Mouse (Mus musculus) bone marrow, adult 2 months (tissue): ENCODE data around the gene Aco2. TPM values are rescaled to one million over a fixed set of nuclear protein-coding genes. Genes with fewer than 3 reads are reported as not detected.

Source experiments
- H3K27ac ChIP-seq: fragments of 200-500 bp; 2 replicates; pipeline ENCODE4 v1.5.1; 2012; ENCODE audit warnings: low read depth, mild to moderate bottlenecking, control low read depth, inconsistent platforms, low read length; ENCODE audit not compliant: control insufficient read depth, poor library complexity, insufficient read depth
- H3K4me1 ChIP-seq: fragments of 200-500 bp; 2 replicates; pipeline ENCODE4 v1.6.1; 2011; ENCODE audit warnings: low read length; ENCODE audit not compliant: control insufficient read depth, insufficient read depth
- H3K4me3 ChIP-seq: fragments of 200-500 bp; replicated peaks from 2 replicates; pipeline ENCODE3; 2011; ENCODE audit warnings: mild to moderate bottlenecking, low read depth, low read length, control low read depth; ENCODE audit not compliant: control insufficient read depth
- CTCF ChIP-seq: fragments of 200-500 bp; IDR thresholded peaks from 2 replicates; pipeline ENCODE4 v1.5.1; 2011; ENCODE audit warnings: low read length, control low read depth; ENCODE audit not compliant: control insufficient read depth, insufficient read depth
- POLR2A ChIP-seq: fragments of 200-500 bp; IDR thresholded peaks from 2 replicates; pipeline ENCODE4 v1.6.1; 2011; ENCODE audit warnings: low read depth, mild to moderate bottlenecking, control low read depth, low read length, borderline replicate concordance; ENCODE audit not compliant: control insufficient read depth
- WGBS: fragments of 180-500 bp; shearing (Covaris S2); methylation state at CpG from one replicate; pipeline ENCODE4 v1.1.7; 2018; 5-methylcytosine and 5-hydroxymethylcytosine counted together
- polyA plus RNA-seq: library from polyadenylated mRNA; stranded (reverse); fragments of >200 nt; gene quantifications from 2 replicates; pipeline ENCODE4 v1.2.4, GENCODE M21; 2011; ENCODE audit warnings: low replicate concordance; ENCODE audit not compliant: missing spikeins, insufficient read depth, insufficient read length

Gene Aco2
- polyA plus RNA-seq, 1 experiment = 71.1 TPM

DNA sequence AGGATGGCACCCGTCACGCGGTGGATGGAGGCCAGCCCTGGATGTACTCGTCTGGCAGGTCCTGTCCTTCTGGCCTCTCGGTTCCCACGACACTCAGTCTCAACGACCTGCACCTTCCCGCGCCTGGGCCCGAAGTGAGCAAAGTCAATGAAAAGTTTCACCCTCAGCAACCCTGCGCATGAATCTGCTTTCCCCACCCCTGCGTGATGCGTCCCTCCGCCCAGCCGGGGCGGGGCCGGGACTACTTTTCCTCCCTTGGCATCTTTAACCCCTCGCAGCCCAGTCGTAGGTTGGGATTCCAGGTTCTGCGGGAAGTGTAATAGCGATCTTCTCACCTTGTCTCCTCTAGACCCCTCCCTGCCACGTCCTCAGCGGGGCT lies 14.0 kb upstream of the Aco2 start:
- Histone ChIP-seq H3K4me3 (peak overlapping the region; percentile 93), H3K27ac (peak overlapping the region; percentile 94), H3K4me1 (peaks cover 2% of the 10 kb centered on the region; the same call in 1 of the 2 replicates)
- WGBS = under 1% methylated on average over 23 of the region's 23 CpGs
- TF ChIP-seq CTCF = peak; percentile 8; the same call in 1 of the 2 replicates
- TF ChIP-seq POLR2A = peak; percentile 100

DNA sequence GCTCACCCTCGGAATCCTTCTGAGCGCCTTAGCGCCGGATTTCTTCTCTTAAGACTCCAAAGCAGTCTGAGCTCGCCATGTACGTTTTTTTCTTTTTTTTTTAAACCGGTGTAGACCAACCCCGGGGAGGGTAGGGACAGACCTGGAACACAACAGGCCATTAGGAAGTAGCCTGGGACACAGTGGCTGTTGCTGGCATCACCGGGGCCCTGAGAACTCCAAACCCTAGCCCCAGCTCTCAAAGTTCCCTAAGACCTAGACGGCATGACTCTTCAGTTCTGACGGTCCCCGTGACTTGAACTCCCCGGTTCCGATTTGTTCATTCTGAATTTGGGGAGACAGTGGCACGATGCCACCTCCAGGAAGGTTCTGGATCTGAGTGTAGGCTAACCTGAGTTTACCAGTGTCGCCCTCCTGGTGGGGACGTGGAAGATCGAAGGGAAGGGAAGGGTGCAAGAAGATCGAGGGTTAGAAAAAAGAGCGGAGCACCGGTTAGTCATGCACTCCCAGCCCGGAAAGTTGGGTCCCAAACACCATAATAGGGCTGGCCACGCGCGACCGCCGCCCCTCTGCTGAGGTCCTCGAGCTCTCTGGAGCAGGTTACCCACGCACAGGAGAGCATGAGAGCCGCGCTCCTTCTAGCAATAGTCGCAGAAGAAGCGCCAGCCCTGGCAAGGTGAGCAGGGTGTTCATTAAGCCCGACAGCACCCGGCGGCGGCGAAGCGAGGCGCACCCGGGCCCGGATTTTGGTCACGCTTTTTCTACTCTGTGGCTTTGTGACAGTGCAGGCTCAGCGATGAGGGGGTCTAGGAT lies 13.4 kb upstream of the Aco2 start, which contains the start of gene Tob2:
Gene Tob2 (minus strand): TSS at position 280 of the 813 bp plus-strand sequence.
- peaks cover 2% of the 10 kb centered on the region; the same call in 1 of the 2 replicates for H3K4me1 ChIP-seq
- H3K4me3 ChIP-seq = peak within 1 kb of the TSS; percentile 93
- no peak for TF ChIP-seq CTCF
- peak; percentile 47; the same call in 1 of the 2 replicates for TF ChIP-seq POLR2A
- under 1% methylated on average over 44 of the region's 44 CpGs for WGBS
- peak within 1 kb of the TSS; percentile 94 for H3K27ac ChIP-seq

DNA sequence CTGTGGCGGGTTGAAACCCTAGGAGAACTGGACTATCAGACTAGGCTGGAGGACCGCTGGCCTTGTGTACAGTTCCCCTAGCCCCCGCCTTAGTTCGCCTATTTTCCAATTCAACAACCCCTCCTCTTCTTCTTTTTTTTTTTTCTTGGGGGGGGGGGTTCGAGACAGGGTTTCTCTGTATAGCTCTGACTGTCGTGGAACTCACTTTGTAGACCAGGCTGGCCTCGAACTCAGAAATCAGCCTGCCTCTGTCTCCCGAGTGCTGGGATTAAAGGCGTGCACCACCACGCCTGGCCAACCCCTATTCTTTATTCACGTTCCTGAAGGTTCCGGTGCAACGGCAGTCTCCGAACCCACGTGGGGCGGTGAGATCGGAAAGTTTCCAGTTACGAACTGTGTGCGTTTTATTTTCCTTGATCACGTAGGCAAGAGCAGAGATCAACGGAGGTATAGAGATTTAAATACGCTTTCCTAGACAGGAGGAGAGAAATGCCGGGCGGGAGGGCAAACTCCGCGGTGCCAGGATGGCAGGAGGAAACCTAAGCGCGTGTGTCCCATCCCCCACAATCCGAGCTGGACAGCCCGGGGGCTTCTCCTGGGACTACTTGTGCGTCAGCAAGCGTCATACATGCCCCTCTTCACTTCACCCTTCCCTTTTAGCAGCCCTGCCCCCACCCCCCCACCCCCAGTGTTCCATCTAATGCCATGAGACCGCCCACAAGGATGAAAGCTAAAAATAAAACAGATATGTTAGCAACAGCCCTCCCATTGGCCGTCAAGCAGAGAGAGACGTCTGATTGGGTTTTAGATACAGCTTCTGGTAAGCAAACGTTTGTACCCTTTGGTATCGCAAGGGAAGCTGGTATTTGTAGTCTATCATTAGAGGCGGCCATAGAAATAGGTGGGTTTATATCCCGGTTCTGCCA lies 12.5 kb upstream of the Aco2 start:
- peak overlapping the region; percentile 93 for H3K4me3 ChIP-seq
- peak overlapping the region; percentile 94 for H3K27ac ChIP-seq
- under 1% methylated on average over 39 of the region's 39 CpGs for WGBS
- peak; percentile 35; the same call in 1 of the 2 replicates for TF ChIP-seq POLR2A
- TF ChIP-seq CTCF = no peak
- H3K4me1 ChIP-seq = peaks cover 2% of the 10 kb centered on the region; the same call in 1 of the 2 replicates

DNA sequence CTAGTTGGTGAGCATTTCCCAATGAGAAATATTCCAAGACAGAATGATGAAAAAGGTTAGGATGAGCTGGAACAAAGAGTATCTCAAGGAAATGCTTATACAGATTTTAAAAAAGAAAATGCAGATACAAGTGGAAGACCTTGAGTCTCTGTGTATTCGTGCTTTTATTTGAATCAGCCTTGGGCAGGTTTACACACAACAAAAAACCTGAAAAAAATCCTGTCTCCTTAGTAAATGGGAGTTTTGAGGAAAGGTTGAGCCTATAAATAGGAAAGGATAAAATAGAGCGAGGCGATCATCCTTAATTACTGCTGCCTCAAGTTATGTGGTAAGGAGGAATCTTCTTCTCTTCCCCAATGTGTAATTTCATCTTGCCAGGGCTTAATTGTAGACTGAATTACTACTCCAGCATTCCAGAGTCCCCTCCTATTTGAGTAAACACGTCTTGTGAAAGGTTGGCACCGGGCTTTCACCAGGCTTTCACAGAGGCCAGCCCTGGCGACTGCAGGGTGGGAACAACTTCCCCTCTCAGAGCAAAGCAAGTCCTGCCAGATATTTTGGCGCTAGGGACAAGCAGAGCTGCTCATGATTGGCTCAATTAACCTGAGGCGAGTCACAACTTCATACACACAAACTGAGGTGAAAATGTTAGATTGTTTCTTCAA lies 11.5 kb upstream of the Aco2 start:
- no peak for TF ChIP-seq CTCF
- no peak for TF ChIP-seq POLR2A
- Histone ChIP-seq H3K27ac (peak overlapping the region; percentile 29), H3K4me3 (no peak overlapping the region), H3K4me1 (no peaks in the 10 kb centered on the region; the same call in 1 of the 2 replicates)
- WGBS = 21% methylated on average over 8 of the region's 8 CpGs

DNA sequence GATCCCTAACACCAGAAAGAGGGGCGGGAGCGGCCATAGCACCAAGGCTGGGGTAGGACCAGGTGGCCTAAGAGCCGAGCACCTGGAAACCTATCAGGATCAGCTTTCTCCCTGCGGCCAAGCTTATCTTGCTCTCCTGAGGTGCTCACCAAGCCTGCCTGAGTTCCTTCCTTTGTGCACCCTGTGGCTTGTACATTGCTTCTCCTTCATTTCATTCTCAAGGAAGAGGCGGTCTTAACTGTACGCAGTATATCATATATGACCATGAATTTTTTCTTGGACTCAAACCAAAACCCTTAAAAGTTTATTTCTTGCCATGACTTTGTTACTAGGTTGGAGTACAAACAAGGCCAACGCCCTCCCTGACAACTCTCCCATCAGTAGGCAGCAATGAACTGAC lies 7.9 kb upstream of the Aco2 start:
- Histone ChIP-seq H3K4me3 (no peak overlapping the region), H3K27ac (no peak overlapping the region), H3K4me1 (no peaks in the 10 kb centered on the region; the same call in 1 of the 2 replicates)
- 71% methylated on average over 7 of the region's 7 CpGs for WGBS
- TF ChIP-seq CTCF = no peak
- no peak for TF ChIP-seq POLR2A

DNA sequence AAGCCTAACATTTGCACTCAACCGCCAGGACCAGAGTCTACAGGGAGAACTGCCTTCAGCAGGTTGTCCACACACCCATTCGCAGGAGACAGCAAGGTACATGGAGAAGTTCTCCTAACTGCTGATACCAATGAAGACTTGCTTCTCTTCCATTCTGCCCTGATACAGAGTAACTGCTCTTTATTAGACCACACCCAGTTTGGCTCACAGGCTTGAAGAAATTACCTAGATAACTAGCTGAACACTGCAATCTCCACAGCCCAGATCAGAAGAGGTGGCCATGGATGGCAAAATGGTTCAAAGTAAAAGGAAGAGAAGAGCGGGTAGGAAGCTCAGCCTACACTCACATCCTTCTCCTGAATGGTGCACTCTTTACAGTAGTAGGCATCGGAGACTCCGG lies 2.1 kb upstream of the Aco2 start:
- no peak for TF ChIP-seq POLR2A
- no peak for TF ChIP-seq CTCF
- 81% methylated on average over 5 of the region's 5 CpGs for WGBS
- H3K4me1 ChIP-seq = no peaks in the 10 kb centered on the region; the same call in 1 of the 2 replicates
- no peak overlapping the region for H3K4me3 ChIP-seq
- H3K27ac ChIP-seq = peak overlapping the region; percentile 30; the same call in 1 of the 2 replicates

DNA sequence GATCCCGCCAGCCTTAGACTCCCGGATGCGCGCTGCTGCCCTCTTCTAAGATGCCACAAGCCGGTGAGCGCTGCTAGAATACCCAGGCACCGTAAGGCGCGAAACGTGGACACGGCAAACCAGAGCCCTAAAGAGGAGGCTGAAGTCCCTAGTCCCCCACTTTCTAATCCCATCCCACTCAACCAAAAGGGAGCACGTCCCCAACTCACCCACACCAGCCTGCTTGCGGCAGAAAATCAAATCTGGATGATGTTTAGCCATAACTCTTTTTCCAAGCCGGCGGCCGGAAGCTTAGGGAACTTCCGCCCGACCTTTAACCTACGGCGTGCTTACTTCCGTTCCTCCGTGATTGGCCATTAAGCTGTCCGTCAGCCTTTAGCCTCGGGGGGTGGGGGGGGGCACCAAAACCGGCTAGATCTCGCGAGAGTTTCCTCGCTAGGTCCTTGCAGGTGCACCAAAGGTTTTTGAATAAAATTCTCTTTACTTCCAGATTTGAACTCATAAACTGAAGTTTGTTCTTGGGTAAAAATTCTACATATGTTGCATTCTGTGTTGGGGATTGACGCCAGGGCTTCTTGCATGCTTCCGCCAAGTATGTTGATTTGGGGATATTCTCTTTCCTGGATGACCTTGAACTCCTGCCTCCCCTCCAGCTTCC lies 376 bp upstream of the Aco2 start, which contains the start of gene Phf5a:
Gene Phf5a (minus strand): TSS at position 308 of the 658 bp plus-strand sequence.
- TF ChIP-seq CTCF (no peak), POLR2A (no peak)
- Histone ChIP-seq H3K4me1 (no peaks in the 10 kb centered on the region; the same call in 1 of the 2 replicates), H3K27ac (peak within 1 kb of the TSS; percentile 89), H3K4me3 (peak within 1 kb of the TSS; percentile 85)
- WGBS = under 1% methylated on average over 30 of the region's 30 CpGs
